ENCODE assay signal across 12 mouse cellular contexts in genomic region chr6:51023361-51023760, GRCm38 (mm10).
"Had no signal": no experiment of that assay in that cellular context is flagged by ENCODE, and none has a peak within 500 bp of the region (broad histone marks: within the 10 kb centered on the region; RNA-seq: fewer than 3 reads in every experiment).

No protein-coding gene starts in this region.

- H3K27ac ChIP-seq: liver, embryonic 13.5 days; macrophage had no signal

- H3K4me1 ChIP-seq: liver, embryonic 13.5 days had no signal

- H3K36me3 ChIP-seq: liver, embryonic 13.5 days had no signal

- DNase-seq: kidney, adult 9 months; kidney, postnatal 14 days; kidney, postnatal 4 days; liver, embryonic 13.5 days; lung, adult 2 months; lung, postnatal 14 days; midbrain, embryonic 14.5 days; right cerebral cortex, postnatal 14 days; right cerebral cortex, postnatal 4 days; thymus, adult 18-20 months; thymus, postnatal 36 days had no signal

- H3K4me2 ChIP-seq: liver, embryonic 13.5 days had no signal

- H3K27me3 ChIP-seq: liver, embryonic 13.5 days had no signal

- H3K9ac ChIP-seq: liver, embryonic 13.5 days had no signal

- H3K9me3 ChIP-seq: liver, embryonic 13.5 days had no signal

- H3K4me3 ChIP-seq: liver, embryonic 13.5 days had no signal
